Mouse (Mus musculus) embryonic fibroblast, embryonic 13.5 days (primary cell): ENCODE data around the gene Gadd45b.

ENCODE experiments used
- CTCF ChIP-seq: IDR thresholded peaks from 2 replicates; pipeline ENCODE4 v1.5.1; 2011; ENCODE audit warnings: mild to moderate bottlenecking, control low read depth, low read length, moderate library complexity, borderline replicate concordance; ENCODE audit not compliant: insufficient read depth
- POLR2A ChIP-seq: IDR thresholded peaks from 2 replicates; pipeline ENCODE4 v1.6.1; 2011; ENCODE audit warnings: low read depth, mild to moderate bottlenecking, control low read depth, low read length, moderate library complexity

DNA sequence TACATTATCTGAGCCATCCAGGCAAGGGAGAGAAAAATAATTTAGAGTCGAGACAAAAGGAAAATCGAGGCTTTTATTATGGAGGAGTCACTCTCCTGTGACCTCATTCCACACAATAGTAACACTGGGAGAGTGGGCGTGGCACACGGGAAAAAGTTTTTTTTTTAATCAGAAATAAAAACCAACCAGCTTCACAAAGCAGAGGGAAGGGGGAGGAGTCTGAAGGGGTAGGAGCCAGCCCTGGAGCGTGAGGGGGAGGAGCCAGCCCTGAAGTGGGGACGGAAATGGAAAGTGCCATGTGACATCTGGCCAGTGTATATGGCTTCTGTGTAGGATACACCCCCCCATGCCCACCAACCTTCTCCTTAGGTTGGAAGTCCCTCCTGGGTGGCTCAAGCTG is 18.7 kb downstream of the Gadd45b start:
- no peak for TF ChIP-seq CTCF
- no peak for TF ChIP-seq POLR2A
